Mouse (Mus musculus): ENCODE data around the gene Pgm1. TPM values are rescaled to one million over a fixed set of nuclear protein-coding genes. Genes with fewer than 3 reads are reported as not detected.

Gene Pgm1
- total RNA-seq (2023): 10 to 100 TPM; 20.2 to 22.8 TPM

GRCm38 (mm10) chr4:99929149-99929612 lies at the start of gene Pgm1:
Pgm1 (plus strand) TSS chr4:99929414.

GRCm38 (mm10) chr4:99929613-99930517 lies 651 bp downstream of the Pgm1 start, which contains the start of gene Itgb3bp:
Itgb3bp (minus strand) TSS chr4:99929813.

Other genes starting within 250 kb of the Pgm1 start
- 1 to 10 TPM; 3.7 to 5.1 TPM for gene Alg6, start 213.8 kb upstream of the Pgm1 start, total RNA-seq (2023)
- gene Efcab7, start 100.2 kb upstream of the Pgm1 start, total RNA-seq (2023): 1 to 10 TPM; 9.0 to 9.9 TPM
- 10 to 100 TPM in 1 of 2 experiments, 1 to 10 TPM in 1; 9.6 to 10.8 TPM for gene Itgb3bp, start 399 bp downstream of the Pgm1 start, total RNA-seq (2023)
- gene Ror1, start 166.4 kb downstream of the Pgm1 start, total RNA-seq (2023): not detected

Measured in T-cell, adult 66 days (primary cell).